Mouse (Mus musculus): Measurements from ENCODE around the gene Isyna1.

Isyna1 gene

GRCm38 (mm10) chr8:70605871-70606779 is 12.0 kb downstream of the Isyna1 start:
- DNase-seq = no peak

GRCm38 (mm10) chr8:70606780-70607602 is 12.8 kb downstream of the Isyna1 start:
- DNase-seq = no peak

- no peak for DNase-seq
Observed at GRCm38 (mm10) chr8:70607603-70607897, 13.4 kb downstream of the Isyna1 start.

- peak; percentile 84 for DNase-seq
Observed at GRCm38 (mm10) chr8:70607898-70608748, 13.9 kb downstream of the Isyna1 start.

GRCm38 (mm10) chr8:70608749-70609367 is 14.7 kb downstream of the Isyna1 start, which contains the start of gene Ssbp4:
Gene Ssbp4 (minus strand): TSS chr8:70608872.
- DNase-seq = no peak

DNA sequence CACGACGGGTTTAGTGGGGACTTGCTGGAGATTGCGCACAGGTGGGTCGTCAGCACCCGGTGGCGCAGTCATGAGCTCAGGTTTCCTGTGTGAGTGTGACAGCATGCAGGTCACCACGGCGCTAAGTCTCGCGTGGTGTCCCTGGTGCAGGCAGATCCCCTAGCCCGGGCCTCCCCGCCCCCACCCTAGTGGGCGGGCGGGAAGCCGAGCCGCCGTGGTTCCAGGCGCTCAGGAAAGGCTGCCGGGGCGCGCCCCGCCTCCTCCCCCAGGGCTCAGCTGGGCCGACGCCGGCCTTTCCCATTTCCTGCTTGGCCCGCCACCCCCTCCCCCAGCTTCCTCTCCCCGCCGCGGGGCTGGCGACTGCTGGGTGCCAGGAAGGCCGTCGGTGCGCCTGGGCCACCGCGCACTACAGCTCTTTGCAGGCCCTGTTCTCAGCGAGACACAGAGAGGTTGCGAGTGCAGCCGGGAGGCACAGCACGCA is 15.2 kb downstream of the Isyna1 start:
- peak; percentile 90 for DNase-seq

DNA sequence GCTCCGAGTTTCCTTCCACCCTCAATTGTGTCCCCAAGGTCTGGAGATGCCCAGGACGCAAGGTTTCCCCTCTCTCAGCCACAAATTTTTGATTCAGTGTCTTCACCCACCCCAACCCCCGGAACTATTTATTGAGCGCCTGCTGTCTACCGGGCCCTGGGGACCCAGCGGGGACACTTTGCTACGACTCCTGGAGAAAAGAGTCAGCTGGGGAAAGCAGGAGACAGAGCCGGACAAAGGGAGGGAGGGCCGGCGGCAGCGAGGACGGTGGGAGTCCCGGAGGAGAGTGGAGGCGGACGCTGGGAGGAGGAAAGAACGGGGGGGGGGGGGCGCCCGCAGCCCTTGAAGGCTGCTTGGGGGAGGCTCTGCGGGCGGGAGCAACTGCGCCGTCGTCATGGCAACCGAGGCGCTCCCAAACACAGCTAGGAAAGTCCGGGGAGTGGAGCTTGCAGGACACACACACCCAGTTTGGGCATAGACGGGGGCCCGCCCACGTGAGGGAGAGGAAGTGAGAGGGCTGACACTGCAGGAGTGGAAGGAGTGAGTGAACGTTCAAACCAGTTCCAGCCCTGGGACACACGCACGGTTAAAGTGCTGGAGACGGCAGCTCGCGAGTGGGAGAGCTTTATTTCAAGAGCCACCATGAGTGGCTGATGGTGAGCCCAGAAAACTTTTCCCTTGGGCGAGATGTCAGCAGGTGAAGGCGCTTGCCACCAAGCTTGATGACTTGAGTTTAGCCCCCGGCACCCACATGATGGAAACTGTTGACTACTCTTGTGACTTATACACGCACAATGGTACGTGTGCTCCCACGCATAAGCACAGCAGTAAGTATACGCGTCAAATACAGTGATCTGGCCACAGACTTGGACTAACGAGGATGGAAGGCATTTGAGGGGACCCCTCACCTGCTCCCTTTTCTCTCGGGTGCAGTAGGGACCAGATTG is 15.9 kb downstream of the Isyna1 start:
- DNase-seq = peak; percentile 97

DNA sequence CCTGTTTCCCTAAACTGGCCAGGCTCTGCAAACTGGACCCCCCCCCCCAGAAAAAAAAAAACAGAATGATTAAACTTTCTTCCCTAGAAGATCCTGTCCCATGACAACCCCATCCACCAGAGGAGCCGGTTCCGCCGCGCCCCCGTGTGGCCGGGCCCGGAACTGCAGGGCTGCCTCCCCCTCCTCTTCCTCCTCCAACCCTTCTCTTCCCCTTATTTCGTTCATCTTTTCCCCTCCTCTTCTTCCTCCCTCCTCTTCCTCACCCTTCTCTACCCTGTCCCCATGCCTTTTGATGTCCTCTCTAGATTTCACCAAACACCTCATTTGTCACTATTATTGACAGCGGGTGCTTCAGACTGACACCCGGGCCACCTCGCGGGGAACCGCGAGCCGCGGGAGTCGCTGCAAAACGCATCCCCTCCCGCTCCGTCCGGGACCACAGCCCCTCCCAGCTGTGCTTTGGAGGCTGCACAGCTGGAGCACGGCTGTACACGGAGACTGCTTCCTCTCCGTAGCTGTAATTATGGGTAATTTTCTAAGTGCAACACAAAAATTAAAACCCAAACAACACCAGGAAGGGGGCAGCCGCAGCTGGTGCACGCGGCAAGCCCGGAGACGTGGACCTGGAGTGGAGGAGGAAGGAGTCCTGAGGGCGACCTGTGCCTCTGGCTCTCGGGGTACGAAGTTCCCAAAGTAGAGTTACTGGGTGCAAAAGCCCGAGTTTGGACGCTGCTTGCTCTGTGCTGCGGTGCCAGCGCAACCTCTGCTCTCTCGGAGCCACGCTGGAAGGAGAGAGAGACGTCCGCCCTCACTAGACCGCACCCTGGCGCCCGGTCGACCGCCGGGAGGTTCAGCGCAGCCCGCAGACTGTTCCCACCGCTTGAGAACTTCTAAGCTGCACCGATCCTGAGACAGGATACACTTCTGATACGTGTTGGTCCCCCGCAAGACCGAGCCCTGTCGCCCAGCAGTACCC is 16.9 kb downstream of the Isyna1 start:
- DNase-seq = no peak

DNA sequence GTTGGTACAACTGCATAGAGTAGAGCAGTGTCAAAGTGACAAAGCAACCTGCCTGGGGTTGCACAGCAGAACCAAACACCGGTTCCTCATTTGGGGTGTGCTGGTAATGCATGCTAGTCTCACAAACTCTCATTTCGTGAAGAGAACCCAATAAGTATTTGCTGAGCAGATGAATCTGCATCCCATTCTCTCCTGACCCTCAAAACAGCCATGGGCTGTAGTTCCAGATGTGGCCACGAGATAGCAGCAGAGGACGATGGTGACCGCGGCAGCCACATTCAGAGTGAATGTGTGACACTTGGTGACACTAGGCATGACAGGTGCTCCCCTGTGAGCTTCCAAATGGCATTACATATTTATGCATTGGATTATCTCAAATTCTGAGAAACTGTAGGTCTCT is 17.7 kb downstream of the Isyna1 start:
- peak; percentile 81 for DNase-seq

DNA sequence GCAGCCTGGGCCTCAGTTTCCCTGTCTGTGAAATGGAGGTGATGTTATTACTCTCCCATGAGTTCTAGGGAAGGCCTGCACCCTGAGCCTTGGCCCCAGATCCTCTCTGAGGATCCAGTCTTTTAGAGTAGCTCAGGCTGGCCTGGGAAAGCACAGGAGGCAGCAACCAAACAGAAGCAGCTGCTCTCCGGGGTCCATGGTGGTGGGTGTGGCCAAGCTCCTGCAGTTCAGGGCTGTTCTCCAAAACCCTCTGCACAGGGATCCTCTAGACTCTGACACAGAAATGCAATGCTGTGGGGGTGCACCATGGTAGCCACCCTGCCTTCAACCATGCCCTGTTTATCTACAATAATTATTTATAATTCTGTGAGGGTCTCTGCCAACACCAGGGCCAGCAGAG is 19.6 kb downstream of the Isyna1 start:
- no peak for DNase-seq

- no peak for DNase-seq
Observed at GRCm38 (mm10) chr8:70614469-70614868, 20.3 kb downstream of the Isyna1 start.

GRCm38 (mm10) chr8:70615281-70615680 is 21.1 kb downstream of the Isyna1 start:
- no peak for DNase-seq

GRCm38 (mm10) chr8:70615894-70616293 is 21.7 kb downstream of the Isyna1 start, which contains the start of gene Lrrc25:
Gene Lrrc25 (plus strand): TSS chr8:70616155.
- no peak for DNase-seq

GRCm38 (mm10) chr8:70616645-70617044 is 22.5 kb downstream of the Isyna1 start:
- no peak for DNase-seq

GRCm38 (mm10) chr8:70617985-70618384 is 23.8 kb downstream of the Isyna1 start:
- no peak for DNase-seq

DNA sequence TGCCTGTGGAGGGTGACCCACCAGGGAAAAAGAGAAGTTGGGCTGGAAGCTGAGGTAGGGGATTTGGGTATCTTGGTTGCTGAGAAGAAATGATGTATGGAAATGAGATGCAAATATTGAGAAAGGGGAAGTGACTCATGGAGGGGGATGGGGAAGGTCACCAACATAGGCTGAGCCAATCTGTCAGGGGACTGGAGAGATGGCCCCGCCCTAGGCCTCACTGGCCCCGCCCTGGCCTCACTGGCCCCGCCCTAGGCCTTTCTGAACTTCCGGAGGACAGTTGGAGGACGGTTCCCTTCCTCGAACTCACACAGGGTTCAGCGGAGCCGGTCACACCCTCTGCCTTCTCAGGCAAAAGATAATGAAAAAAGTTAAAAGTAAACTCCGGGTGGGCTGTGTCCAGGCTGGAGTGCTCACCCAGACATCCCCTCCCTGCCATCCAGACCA is 24.7 kb downstream of the Isyna1 start:
- peak; percentile 83 for DNase-seq

GRCm38 (mm10) chr8:70622220-70622619 is 28.0 kb downstream of the Isyna1 start:
- DNase-seq = no peak

DNA sequence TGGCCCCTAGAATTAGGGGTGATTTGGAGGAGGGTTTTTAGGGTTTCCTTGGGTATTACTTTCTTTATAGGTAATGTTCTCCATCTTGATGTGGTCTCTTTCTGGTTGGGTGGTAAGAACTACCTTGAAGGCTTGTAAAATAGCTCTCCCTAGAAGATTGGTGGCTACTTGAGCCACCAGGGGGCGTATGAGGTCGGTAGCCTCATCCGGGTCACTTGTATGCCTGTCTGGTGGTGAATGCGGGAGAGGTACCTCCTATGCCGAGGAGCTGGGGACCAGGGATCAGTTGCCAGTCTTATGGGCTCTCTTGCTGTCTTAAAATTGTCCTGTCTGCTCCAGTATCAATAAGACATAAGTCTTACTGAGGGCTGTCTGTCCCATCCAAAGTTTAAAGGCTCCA is 30.9 kb downstream of the Isyna1 start:
- no peak for DNase-seq

GRCm38 (mm10) chr8:70627041-70627440 is 32.9 kb downstream of the Isyna1 start:
- no peak for DNase-seq

DNA sequence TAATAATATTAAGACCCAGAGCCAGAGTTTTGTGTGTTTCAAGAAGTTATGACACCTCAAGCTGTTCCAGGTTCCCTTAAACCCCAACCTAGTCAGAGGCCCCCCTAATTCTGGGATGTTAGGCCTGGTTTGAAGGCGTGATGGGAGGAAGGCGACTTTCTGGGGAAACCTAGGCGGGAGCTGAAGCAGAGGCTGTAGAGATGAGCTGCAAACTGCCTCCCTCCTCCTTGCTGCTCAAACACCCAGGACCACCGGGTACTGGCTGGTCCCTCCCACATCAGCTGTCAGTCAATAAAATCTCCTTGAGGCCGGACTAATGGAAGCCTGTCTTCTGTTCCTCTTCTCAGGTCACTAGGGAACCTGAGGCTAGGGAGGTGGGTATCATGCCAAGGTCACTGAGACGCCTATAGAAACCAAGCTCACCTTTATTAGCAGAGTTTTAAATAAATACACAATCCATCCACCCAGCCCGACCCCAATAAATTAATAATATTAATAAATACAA is 34.9 kb downstream of the Isyna1 start:
- DNase-seq = no peak
